Mouse (Mus musculus) forebrain, postnatal 0 days (tissue): ENCODE data around the gene Wfikkn2. TPM values are rescaled to one million over a fixed set of nuclear protein-coding genes. Genes with fewer than 3 reads are reported as not detected.
A peak's percentile ranks its signal among the peaks of the same experiment; 100 is the strongest.

ENCODE experiments used
- ATAC-seq: fragments of 200-750 bp; cut with Nextera tagmentation; 2 replicates; pipeline ENCODE4 v1.8.0; 2017; ENCODE audit warnings: mild to moderate bottlenecking, moderate library complexity
- DNase-seq: peaks from one replicate; pipeline ENCODE4 v3.0.0-alpha.2; 2015
- H3K27ac ChIP-seq: fragments of 300-500 bp; sonication (generic); 2 replicates; pipeline ENCODE4 v1.5.1; 2014; ENCODE audit warnings: low read depth, mild to moderate bottlenecking, antibody characterized with exemption, low read length, moderate library complexity, mixed read lengths
- H3K27me3 ChIP-seq: fragments of 300-500 bp; sonication (generic); 2 replicates; pipeline ENCODE4 v1.6.1; 2014; ENCODE audit warnings: mild to moderate bottlenecking, low read length, mixed read lengths; ENCODE audit not compliant: insufficient read depth
- H3K36me3 ChIP-seq: fragments of 300-500 bp; sonication (generic); 2 replicates; pipeline ENCODE4 v1.6.1; 2014; ENCODE audit warnings: mild to moderate bottlenecking, moderate library complexity; ENCODE audit not compliant: insufficient read depth
- H3K4me1 ChIP-seq: fragments of 300-500 bp; sonication (generic); 2 replicates; pipeline ENCODE4 v1.6.1; 2014; ENCODE audit warnings: antibody characterized with exemption; ENCODE audit not compliant: insufficient read depth
- H3K4me2 ChIP-seq: fragments of 300-500 bp; sonication (generic); 2 replicates; pipeline ENCODE4 v1.6.1; 2014; ENCODE audit warnings: low read depth, mild to moderate bottlenecking, moderate library complexity
- H3K4me3 ChIP-seq: fragments of 300-500 bp; sonication (generic); 2 replicates; pipeline ENCODE4 v1.5.1; 2014; ENCODE audit warnings: low read depth, low read length, mixed read lengths
- H3K9ac ChIP-seq: fragments of 300-500 bp; sonication (generic); 2 replicates; pipeline ENCODE4 v1.6.1; 2014; ENCODE audit warnings: mild to moderate bottlenecking
- H3K9me3 ChIP-seq: fragments of 300-500 bp; sonication (generic); 2 replicates; pipeline ENCODE4 v1.6.1; 2016; ENCODE audit warnings: low read length
- CTCF ChIP-seq: sonication (generic); IDR thresholded peaks from 2 replicates; pipeline ENCODE4 v1.5.1; 2016; ENCODE audit warnings: antibody characterized with exemption, control low read depth, low read depth
- whole genome bisulfite sequencing: fragments of 180-500 bp; shearing (Covaris S2); extraction: QIAGEN DNeasy Blood & Tissue Kit; methylation state at CpG from one replicate; pipeline ENCODE4 v1.1.7; 2014; 5-methylcytosine and 5-hydroxymethylcytosine counted together
- polyA plus RNA-seq: library from polyadenylated mRNA; unstranded; fragments of >200 nt; fragmentation: Nextera tagmentation; extraction: Ambion mirVana; gene quantifications from 2 replicates; pipeline ENCODE4 v1.2.1, GENCODE M21; 2015
- total RNA-seq: library from RNA; depleted of rRNA; stranded (reverse); fragments of >200 nt; gene quantifications from 2 replicates; pipeline ENCODE4 v1.2.3, GENCODE M21; 2014; rRNA removed

The Wfikkn2 gene
- total RNA-seq (5.9 and 6.4 TPM in 2 replicates), polyA plus RNA-seq (6.5 and 10.0 TPM in 2 replicates)

DNA sequence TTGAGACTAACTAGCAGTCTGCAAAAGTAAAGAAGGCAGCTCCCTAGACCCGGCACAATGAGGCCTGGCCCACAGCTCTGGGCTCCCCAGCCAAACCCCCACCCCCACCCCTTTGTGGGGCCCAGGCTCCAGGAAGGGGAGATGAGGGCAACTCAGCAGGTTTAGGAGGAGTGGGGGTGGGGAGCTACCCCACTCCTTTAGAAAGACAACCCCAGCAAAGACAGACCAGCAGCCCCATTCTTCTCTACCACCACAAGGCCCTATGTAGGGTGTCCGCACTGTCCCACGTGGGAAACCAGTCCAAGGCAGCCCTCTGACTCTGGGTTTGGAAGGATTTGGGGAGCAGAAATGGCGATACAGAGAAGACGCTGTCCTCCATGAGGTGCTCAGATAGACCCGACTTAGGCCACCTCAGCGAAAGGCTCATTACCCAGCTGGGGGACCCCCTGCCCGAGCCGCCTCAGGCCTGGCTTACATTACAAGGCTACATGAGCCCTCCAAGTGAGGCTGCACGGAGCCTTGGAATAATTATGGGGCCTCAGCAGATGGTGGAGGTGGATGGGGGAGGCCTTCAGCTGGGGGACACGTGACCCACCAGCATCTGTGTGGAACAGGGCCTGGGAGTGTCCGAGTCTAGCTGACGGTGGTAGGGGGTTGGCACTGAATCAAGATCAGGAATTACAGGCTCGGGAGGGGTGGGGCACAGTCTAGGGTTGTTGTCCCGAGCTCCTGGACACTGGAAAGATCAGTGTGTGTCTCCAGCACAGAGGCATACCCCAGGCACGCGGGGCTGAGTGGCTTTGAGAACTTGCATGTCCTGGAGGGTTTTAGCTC lies at the start of gene Wfikkn2:
TSS of gene Wfikkn2 (minus strand) at position 51 of the 834 bp plus-strand sequence.
- DNase-seq = peak; percentile 20
- 0 out of 2 replicates have a peak within 1 kb of the TSS, but pooled peaks have one; percentile 10 for H3K9ac ChIP-seq
- WGBS = 38% methylated on average over 17 of the region's 17 CpGs
- ATAC-seq = peak; percentile 64; the same call in 1 of the 2 replicates
- H3K4me1 ChIP-seq = peaks cover 3% of the 10 kb centered on the region; the same call in 1 of the 2 replicates
- H3K9me3 ChIP-seq = no peaks in the 10 kb centered on the region
- H3K36me3 ChIP-seq = no peaks in the 10 kb centered on the region
- H3K4me2 ChIP-seq = no peak within 1 kb of the TSS
- no peaks in the 10 kb centered on the region for H3K27me3 ChIP-seq
- no peak within 1 kb of the TSS for H3K4me3 ChIP-seq
- no peak within 1 kb of the TSS for H3K27ac ChIP-seq
- no peak for TF ChIP-seq CTCF

DNA sequence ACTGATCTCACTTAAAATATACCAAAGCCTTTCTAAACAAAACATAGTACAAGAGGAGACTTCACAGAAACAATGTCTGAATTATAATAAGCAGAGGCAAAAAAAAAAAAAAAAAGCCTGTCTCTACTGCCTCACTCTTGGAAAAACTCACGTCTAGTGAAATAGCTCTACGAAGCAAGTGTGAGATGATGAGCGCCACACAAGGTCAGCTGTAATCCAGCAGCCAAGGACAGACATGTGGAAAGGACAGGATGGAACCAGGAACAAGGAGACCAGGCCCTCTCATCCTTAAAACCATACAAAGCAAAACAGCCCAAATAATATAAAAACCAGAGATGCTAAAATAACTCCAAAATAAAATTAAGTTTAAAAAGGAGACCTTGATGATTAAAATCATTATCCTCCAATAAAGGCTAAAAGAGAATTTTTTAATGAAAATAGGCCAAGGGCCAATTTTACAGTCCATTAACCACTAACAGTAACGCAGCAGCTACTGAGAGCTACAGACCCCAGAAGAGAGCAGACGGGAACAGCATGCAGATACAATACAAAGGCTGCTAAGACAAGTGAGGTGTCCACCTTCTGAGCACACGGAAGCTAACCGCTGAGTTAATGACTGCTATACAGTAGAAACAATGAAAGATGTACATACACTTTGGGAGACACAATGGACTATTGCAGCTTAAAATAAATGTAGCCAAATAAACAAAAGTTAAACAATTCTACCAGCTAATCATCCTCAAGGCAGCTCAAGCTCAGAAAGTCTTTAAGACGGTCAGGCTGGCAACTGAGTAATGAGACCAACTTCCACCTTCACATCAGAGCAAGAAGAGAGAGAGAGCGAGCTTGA lies 49.4 kb upstream of the Wfikkn2 start:
- Histone ChIP-seq H3K4me2 (no peak overlapping the region), H3K27me3 (no peaks in the 10 kb centered on the region), H3K4me1 (no peaks in the 10 kb centered on the region), H3K36me3 (peaks cover 80% of the 10 kb centered on the region), H3K4me3 (no peak overlapping the region), H3K9me3 (no peaks in the 10 kb centered on the region), H3K9ac (no peak overlapping the region), H3K27ac (no peak overlapping the region)
- DNase-seq = no peak
- ATAC-seq = no peak
- TF ChIP-seq CTCF = no peak
- WGBS = 42% methylated on average over 9 of the region's 9 CpGs

DNA sequence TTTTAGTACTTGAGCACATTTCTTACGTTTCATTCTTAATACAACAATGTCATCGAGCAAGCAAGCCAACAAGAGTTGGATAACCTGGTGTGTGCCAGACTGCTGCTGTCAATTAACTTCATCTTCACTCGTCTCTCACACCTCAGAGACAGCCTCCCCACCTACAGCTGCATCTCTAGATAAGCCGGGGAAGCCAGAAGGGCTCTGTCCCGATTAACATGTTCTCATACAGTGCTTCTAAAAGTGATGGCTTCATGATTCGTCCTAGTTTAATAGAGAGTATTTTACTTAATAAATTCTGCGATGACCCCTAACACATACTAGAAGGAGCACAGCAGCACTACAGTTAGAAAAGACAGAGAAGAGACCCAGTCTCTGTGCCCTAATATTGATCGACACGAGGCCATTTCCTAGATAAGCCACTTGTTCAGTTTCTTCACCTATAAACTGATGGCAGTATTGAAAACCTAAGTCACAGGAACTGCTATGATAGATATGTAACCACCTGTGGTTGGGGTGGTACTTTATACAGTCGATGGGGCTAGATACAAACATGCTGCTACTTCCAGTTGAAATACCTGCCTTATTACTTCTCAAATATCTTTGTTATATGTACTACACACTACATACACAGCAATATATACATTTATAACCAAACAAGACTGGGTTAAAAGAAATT lies 44.4 kb upstream of the Wfikkn2 start:
- Histone ChIP-seq H3K4me1 (no peaks in the 10 kb centered on the region), H3K9ac (no peak overlapping the region), H3K4me3 (no peak overlapping the region), H3K4me2 (no peak overlapping the region), H3K36me3 (peaks cover 69% of the 10 kb centered on the region), H3K27me3 (no peaks in the 10 kb centered on the region), H3K27ac (no peak overlapping the region), H3K9me3 (no peaks in the 10 kb centered on the region)
- ATAC-seq (no peak), DNase-seq (no peak)
- no peak for TF ChIP-seq CTCF
- WGBS = 82% methylated on average over 10 of the region's 10 CpGs

GRCm38 (mm10) chr11:94287105-94287504 lies 41.3 kb upstream of the Wfikkn2 start:
- no peak overlapping the region for H3K4me2 ChIP-seq
- no peaks in the 10 kb centered on the region for H3K9me3 ChIP-seq
- WGBS = 88% methylated on average over 5 of the region's 5 CpGs
- DNase-seq = no peak
- H3K27ac ChIP-seq = no peak overlapping the region
- peak; percentile 26 for ATAC-seq
- H3K9ac ChIP-seq = no peak overlapping the region
- H3K27me3 ChIP-seq = no peaks in the 10 kb centered on the region
- peaks cover 53% of the 10 kb centered on the region for H3K36me3 ChIP-seq
- no peaks in the 10 kb centered on the region for H3K4me1 ChIP-seq
- no peak for TF ChIP-seq CTCF
- H3K4me3 ChIP-seq = no peak overlapping the region

GRCm38 (mm10) chr11:94285886-94286574 lies 40.2 kb upstream of the Wfikkn2 start:
- Histone ChIP-seq H3K27me3 (no peaks in the 10 kb centered on the region), H3K36me3 (peaks cover 46% of the 10 kb centered on the region), H3K27ac (no peak overlapping the region), H3K4me1 (no peaks in the 10 kb centered on the region), H3K4me3 (no peak overlapping the region), H3K9ac (no peak overlapping the region), H3K9me3 (no peaks in the 10 kb centered on the region), H3K4me2 (no peak overlapping the region)
- WGBS = 87% methylated on average over 11 of the region's 11 CpGs
- no peak for TF ChIP-seq CTCF
- ATAC-seq (peak; percentile 47; the same call in 1 of the 2 replicates), DNase-seq (no peak)

DNA sequence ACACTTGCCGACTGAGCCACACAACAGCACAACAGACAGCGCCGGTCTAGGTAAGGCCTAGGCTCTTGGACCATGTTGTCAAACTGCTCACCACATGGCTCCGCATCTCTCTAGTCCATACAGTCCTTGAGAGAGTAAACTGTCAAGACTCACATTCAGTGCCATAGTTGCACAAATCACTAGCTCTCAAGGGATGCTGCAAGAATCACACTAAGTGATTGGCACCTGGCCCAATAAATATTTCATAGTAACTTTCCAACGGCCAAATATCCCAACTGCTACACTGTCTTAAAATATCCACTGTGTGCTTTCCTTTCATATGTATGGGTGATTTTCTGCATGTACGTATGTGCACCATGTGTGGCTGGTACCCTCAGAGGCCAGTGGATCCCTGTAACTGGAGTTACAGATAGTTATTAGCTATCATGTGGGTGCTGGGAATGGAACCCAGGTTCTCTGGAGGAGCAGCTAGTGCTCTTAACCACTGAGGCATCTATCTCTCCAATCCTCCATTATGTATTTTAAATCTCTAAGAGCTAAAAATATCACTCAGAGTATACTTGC lies 37.8 kb upstream of the Wfikkn2 start:
- DNase-seq = no peak
- 0 out of 2 replicates have a peak, but pooled peaks cover 3% of the 10 kb centered on the region for H3K4me1 ChIP-seq
- ATAC-seq = no peak
- H3K9ac ChIP-seq = no peak overlapping the region
- no peak overlapping the region for H3K27ac ChIP-seq
- no peak overlapping the region for H3K4me3 ChIP-seq
- no peak for TF ChIP-seq CTCF
- H3K4me2 ChIP-seq = no peak overlapping the region
- peaks cover 27% of the 10 kb centered on the region for H3K36me3 ChIP-seq
- H3K9me3 ChIP-seq = no peaks in the 10 kb centered on the region
- H3K27me3 ChIP-seq = no peaks in the 10 kb centered on the region
- WGBS = 88% methylated on average over 6 of the region's 6 CpGs
